Mouse (Mus musculus) left cerebral cortex, adult 11 months (tissue): ENCODE measurements at regions not wholly inside any gene's neighbourhood (a gene's known extent, or its start where the extent isn't known, plus 50 kb on each side); places are given as distances from the start of the nearest gene placed in this dataset.
"Not testable (repeated sequence)": the region's sequence is repeated elsewhere in the genome, so short reads cannot be mapped to it uniquely, and the experiment has no call there.

Experiments
- DNase-seq: peaks from one replicate; pipeline ENCODE4 v3.0.0; 2022; ENCODE audit warnings: low spot score

DNA sequence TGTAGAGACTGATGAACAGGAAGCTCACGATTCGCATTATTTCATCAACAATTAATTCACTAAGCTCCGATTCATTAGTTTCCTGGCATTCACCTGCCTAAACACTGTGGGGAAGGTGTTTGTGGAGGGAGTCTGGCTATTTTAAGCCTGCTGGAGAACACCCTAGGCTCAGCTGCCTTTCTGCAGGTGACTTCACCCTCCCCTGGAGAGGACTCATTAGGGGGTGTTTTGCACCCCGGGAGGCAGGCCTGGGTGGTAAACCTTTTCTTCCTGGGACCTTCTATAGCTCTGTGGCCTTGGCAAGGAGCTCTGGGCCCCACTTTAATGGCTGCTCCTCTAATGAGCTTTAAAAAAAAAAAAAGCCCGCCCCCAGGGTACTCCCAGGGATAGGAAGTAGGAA is 55.4 kb upstream of the Bnc1 start:
- DNase-seq = no peak

- DNase-seq = no peak
These were observed 61.3 kb upstream of the Bnc1 start for GRCm38 (mm10) chr7:82053411-82053810.

GRCm38 (mm10) chr7:82056551-82057230 is 64.6 kb upstream of the Bnc1 start:
- DNase-seq = no peak

GRCm38 (mm10) chr7:82063407-82063806 is 71.3 kb upstream of the Bnc1 start:
- DNase-seq = no peak

DNA sequence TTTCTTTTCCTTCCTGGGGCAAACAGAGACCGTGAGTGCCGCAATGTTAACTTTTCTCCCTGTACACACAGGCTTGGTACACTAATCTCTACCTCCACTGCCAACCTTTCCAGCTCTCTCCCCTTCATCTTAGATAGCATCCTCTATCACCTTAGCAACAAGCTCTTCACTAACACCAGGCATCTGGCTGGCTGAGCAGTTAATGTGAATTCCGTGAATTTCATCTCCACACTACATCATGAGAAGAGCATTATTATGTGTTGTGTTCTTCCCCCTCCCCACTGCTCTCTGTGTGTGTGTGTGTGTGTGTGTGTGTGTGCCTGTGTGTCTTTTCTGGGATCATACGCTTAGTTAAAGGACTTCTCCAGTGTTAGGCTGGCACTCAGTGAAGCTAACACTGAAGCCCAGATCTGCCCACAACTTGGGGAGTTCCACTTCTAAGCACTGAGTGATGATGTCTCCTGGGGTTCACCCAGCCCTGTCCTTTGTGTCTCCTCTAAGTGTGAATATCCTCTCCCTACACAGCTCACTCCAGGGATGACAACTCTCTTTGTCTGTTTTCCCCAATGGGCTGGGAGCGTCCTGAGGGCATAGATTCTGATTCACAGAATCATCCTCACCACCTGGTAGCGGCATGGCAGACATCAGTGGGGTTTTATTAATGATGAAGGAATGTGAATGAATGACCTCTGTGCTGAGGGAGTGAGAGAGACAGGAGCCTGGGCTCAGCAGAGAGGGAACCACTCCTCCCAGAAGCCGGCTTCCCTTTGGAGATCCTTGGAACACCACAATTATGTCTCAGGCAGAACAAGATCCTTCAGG is 77.7 kb upstream of the Bnc1 start:
- no peak for DNase-seq

GRCm38 (mm10) chr7:82070946-82071727 is 79.0 kb upstream of the Bnc1 start:
- DNase-seq = no peak

- no peak for DNase-seq
These were observed 83.3 kb upstream of the Bnc1 start for GRCm38 (mm10) chr7:82075359-82075758.

GRCm38 (mm10) chr7:82081851-82082250 is 89.8 kb upstream of the Bnc1 start:
- no peak for DNase-seq

DNA sequence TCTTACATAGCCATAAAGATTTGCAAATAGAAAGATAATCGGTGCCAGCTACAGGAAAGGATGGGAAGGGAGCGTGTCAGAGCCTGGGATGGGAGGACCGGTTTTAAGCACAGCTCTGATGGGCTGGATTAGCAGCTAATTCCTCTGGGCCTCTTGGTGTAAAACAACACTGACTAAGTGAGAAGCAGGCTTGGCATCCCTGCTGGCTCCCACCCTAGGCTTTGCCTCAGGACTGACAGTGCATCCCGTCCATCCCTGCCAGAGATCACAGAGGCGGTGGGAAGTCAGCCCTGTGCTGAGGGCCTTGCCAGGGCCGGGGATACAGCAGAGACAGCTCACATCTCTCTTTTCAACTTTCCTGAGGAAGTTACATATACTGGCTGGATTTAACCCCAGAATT is 90.8 kb upstream of the Sh3gl3 start:
- no peak for DNase-seq

GRCm38 (mm10) chr7:82084473-82084872 is 89.2 kb upstream of the Sh3gl3 start:
- DNase-seq = no peak

- DNase-seq = no peak
These were observed 88.4 kb upstream of the Sh3gl3 start for GRCm38 (mm10) chr7:82085205-82085604.

DNA sequence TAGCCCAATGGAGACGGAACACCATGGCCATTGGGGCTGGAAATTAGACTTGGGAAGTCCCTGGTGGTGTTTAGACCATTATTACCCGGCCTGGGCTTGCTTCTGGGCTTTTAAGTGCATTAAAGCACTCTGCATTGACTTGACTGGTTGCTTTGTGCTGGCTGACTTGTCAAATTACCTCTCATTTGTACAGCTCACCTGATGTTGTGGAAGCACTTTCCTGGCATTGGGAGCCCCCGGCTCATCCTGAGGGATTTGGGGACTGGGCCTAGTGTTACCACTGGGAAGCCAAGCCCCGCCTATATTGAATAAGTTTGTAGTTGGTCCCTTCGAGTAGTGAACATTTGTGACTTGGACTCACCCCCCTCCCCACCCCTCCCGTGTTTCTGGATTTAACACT is 75.5 kb upstream of the Sh3gl3 start:
- DNase-seq = no peak

GRCm38 (mm10) chr7:82101314-82101713 is 72.3 kb upstream of the Sh3gl3 start:
- no peak for DNase-seq

DNA sequence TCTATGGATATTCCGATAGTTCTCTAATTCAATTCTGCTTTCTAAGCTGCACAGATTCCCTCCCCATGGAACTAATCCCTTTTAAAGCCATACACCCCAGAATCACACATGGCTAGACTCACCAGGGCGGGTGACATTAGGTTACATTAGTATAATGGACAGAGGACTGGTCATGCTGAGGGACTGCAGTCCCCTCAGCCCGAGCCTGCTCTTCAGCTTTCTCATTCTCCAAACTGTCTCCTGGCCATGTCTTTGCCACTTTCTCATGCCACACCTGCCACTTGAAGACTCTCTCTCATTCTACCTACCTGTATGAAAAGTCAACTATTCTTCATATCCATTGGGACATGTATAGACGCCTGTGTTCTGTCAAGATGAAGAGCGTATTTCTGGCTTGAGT is 68.0 kb upstream of the Sh3gl3 start:
- DNase-seq = no peak

DNA sequence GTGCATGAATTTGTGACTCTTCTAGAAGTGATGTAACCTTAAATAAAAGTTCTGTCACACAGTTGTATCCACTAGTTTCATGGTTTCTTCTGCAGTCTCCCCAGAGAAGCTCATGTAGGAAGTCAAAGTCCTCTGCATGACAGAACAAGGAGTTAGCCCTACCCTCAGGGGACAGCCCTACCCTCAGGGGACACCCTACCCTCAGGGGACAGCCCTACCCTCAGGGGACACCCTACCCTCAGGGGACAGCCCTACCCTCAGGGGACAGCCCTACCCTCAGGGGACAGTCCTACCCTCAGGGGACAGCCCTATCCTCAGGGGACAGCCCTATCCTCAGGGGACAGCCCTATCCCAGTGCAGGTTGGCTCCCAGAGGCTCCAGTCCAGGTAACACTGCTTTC is 64.5 kb upstream of the Sh3gl3 start:
- DNase-seq = not testable (repeated sequence)

- no peak for DNase-seq
These were observed 64.1 kb upstream of the Sh3gl3 start for GRCm38 (mm10) chr7:82109550-82109949.

DNA sequence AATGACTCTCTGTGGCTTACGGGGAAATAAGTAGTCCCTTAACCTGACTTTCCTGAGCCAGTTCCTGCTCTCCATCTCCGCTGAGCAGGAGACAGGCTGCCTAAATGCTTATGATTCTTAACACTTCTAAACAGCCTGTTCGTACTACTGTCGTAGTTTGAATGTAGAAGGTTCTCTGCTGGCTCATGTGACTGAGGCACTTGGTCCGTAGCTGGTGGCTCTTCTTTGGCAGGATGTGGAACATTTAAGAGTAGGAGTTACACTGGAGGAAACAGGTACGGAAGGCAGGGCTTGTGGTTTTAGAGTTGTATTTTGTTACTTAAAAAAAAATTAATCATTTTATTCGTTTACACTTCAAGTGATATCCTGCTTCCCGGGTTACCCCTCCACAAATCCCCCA is 63.7 kb upstream of the Sh3gl3 start:
- DNase-seq = no peak

- DNase-seq = no peak
These were observed 61.6 kb upstream of the Sh3gl3 start for GRCm38 (mm10) chr7:82112046-82112445.

- no peak for DNase-seq
These were observed 58.0 kb upstream of the Sh3gl3 start for GRCm38 (mm10) chr7:82115646-82116045.

GRCm38 (mm10) chr7:82119266-82119665 is 54.4 kb upstream of the Sh3gl3 start:
- peak; percentile 78 for DNase-seq

DNA sequence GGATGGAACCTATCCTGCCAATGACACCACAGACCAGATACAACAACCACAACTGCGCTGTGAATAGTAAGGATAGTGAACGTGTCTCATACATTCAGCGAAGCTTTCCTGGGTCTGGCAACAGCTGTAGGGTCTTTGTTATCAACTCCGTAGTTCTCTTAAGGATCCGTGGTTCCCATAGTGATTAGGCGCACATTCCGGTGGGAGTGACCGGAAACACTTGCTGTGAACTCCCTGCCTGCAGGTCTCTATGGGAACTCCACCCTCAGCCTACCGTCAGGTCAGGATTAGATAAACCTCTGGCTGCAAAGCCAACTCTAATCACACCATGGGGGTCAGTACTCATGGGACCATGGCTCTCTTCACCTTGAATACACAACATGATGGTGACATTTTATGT is 53.8 kb upstream of the Sh3gl3 start:
- DNase-seq = no peak

DNA sequence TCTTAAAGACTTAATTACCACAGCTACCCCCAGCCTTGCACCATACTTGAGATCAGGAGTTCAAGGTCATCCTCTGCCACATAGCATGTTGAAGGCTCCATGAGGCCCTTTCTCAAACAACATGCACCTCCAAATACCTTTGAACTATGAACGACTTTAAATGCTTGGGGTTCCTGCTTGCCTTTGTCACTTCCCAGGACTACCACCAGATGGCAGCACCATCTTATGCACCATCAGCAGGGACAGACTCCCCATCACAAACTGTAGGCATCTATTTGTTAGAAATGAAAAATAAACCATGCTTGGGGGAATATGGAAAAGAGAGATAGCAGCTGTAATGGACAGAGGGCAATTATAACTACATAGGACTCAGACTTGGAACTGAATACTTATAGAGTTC is 51.9 kb upstream of the Sh3gl3 start:
- peak; percentile 27 for DNase-seq
